Mouse (Mus musculus): ENCODE results near the gene Sf3b2.

Gene Sf3b2

GRCm38 (mm10) chr19:5294972-5295735, at the start of gene Sf3b2:
Gene Sf3b2 (minus strand): TSS chr19:5295455.
- peak; percentile 99 for DNase-seq (ENCODE audit: low spot score in 2 of 2)

GRCm38 (mm10) chr19:5341360-5341759, 46.1 kb upstream of the Sf3b2 start:
- DNase-seq (ENCODE audit: low spot score in 2 of 2), result no peak

GRCm38 (mm10) chr19:5337975-5338374, 42.7 kb upstream of the Sf3b2 start:
- peak; percentile 78 to 82 for DNase-seq (ENCODE audit: low spot score in 2 of 2)

- no peak for DNase-seq (ENCODE audit: low spot score in 2 of 2)
These were observed 40.2 kb upstream of the Sf3b2 start, which contains the start of gene Catsper1 for GRCm38 (mm10) chr19:5335441-5335840. Gene Catsper1 (plus strand): TSS chr19:5335741.

GRCm38 (mm10) chr19:5334741-5335140, 39.5 kb upstream of the Sf3b2 start:
- no peak for DNase-seq (ENCODE audit: low spot score in 2 of 2)

- DNase-seq (ENCODE audit: low spot score in 2 of 2), result no peak
These were observed 32.7 kb upstream of the Sf3b2 start for GRCm38 (mm10) chr19:5327970-5328369.

GRCm38 (mm10) chr19:5323801-5324200, 28.5 kb upstream of the Sf3b2 start:
- DNase-seq (ENCODE audit: low spot score in 2 of 2), result no peak

GRCm38 (mm10) chr19:5313189-5313588, 17.9 kb upstream of the Sf3b2 start:
- no peak for DNase-seq (ENCODE audit: low spot score in 2 of 2)

GRCm38 (mm10) chr19:5309025-5309424, 13.8 kb upstream of the Sf3b2 start:
- no peak for DNase-seq (ENCODE audit: low spot score in 2 of 2)

GRCm38 (mm10) chr19:5306968-5307734, 11.9 kb upstream of the Sf3b2 start:
- DNase-seq (ENCODE audit: low spot score in 2 of 2), result no peak

- peak in 1 of 2 experiments; percentile 12 for DNase-seq (ENCODE audit: low spot score in 2 of 2)
These were observed 11.0 kb upstream of the Sf3b2 start for GRCm38 (mm10) chr19:5306279-5306678.

- DNase-seq (ENCODE audit: low spot score in 2 of 2), result peak; percentile 32 to 45
These were observed 7.2 kb upstream of the Sf3b2 start for GRCm38 (mm10) chr19:5302455-5302854.

GRCm38 (mm10) chr19:5300588-5300987, 5.3 kb upstream of the Sf3b2 start:
- no peak for DNase-seq (ENCODE audit: low spot score in 2 of 2)

GRCm38 (mm10) chr19:5297903-5298800, 2.9 kb upstream of the Sf3b2 start, which contains the start of gene Gal3st3:
Gene Gal3st3 (plus strand): TSS chr19:5298331.
- peak; percentile 62 to 65 for DNase-seq (ENCODE audit: low spot score in 2 of 2)

GRCm38 (mm10) chr19:5296630-5297029, 1.4 kb upstream of the Sf3b2 start:
- peak; percentile 80 for DNase-seq (ENCODE audit: low spot score in 2 of 2)

GRCm38 (mm10) chr19:5295736-5296075, 451 bp upstream of the Sf3b2 start:
- DNase-seq (ENCODE audit: low spot score in 2 of 2), result no peak

GRCm38 (mm10) chr19:5278381-5278780, 16.9 kb downstream of the Sf3b2 start:
- no peak for DNase-seq (ENCODE audit: low spot score in 2 of 2)

GRCm38 (mm10) chr19:5277140-5277539, 18.1 kb downstream of the Sf3b2 start:
- no peak for DNase-seq (ENCODE audit: low spot score in 2 of 2)

GRCm38 (mm10) chr19:5276531-5276930, 18.7 kb downstream of the Sf3b2 start:
- no peak for DNase-seq (ENCODE audit: low spot score in 2 of 2)

- DNase-seq (ENCODE audit: low spot score in 2 of 2), result no peak
These were observed 19.5 kb downstream of the Sf3b2 start for GRCm38 (mm10) chr19:5275736-5276135.

- DNase-seq (ENCODE audit: low spot score in 2 of 2), result no peak
These were observed 20.6 kb downstream of the Sf3b2 start for GRCm38 (mm10) chr19:5274641-5275040.

GRCm38 (mm10) chr19:5273916-5274315, 21.3 kb downstream of the Sf3b2 start:
- no peak for DNase-seq (ENCODE audit: low spot score in 2 of 2)

All from right cerebral cortex, adult 2 months (tissue).